Mouse (Mus musculus) hindbrain, embryonic 11.5 days (tissue): ENCODE measurements around the gene Tnfaip8l2. TPM values are rescaled to one million over a fixed set of nuclear protein-coding genes. Genes with fewer than 3 reads are reported as not detected.

Source experiments
- ATAC-seq: fragments of 200-750 bp; cut with Nextera tagmentation; 2 replicates; pipeline ENCODE4 v1.8.0; 2017; ENCODE audit warnings: mild to moderate bottlenecking, moderate TSS enrichment, moderate library complexity; ENCODE audit not compliant: low FRiP score
- DNase-seq: peaks from one replicate; pipeline ENCODE4 v3.0.0-alpha.2; 2015; ENCODE audit warnings: low spot score
- H3K27ac ChIP-seq: fragments of 300-500 bp; sonication (generic); 2 replicates; pipeline ENCODE4 v1.5.1; 2014; ENCODE audit warnings: mild to moderate bottlenecking, low read depth, low read length
- H3K27me3 ChIP-seq: fragments of 300-500 bp; sonication (generic); 2 replicates; pipeline ENCODE4 v1.6.1; 2014; ENCODE audit warnings: mild to moderate bottlenecking, low read length, moderate library complexity, mixed read lengths; ENCODE audit not compliant: control insufficient read depth, insufficient read depth
- H3K36me3 ChIP-seq: fragments of 300-500 bp; sonication (generic); 2 replicates; pipeline ENCODE4 v1.6.1; 2014; ENCODE audit warnings: mild to moderate bottlenecking, low read length, moderate library complexity, mixed read lengths; ENCODE audit not compliant: control insufficient read depth, insufficient read depth
- H3K4me1 ChIP-seq: fragments of 300-500 bp; sonication (generic); replicated peaks from 2 replicates; pipeline ENCODE4 v1.6.1; 2014; ENCODE audit warnings: low read length, mixed read lengths; ENCODE audit not compliant: control insufficient read depth, insufficient read depth
- H3K4me2 ChIP-seq: fragments of 300-500 bp; sonication (generic); replicated peaks from 2 replicates; pipeline ENCODE4 v1.6.1; 2014; ENCODE audit warnings: mild to moderate bottlenecking, low read depth, low read length
- H3K4me3 ChIP-seq: fragments of 300-500 bp; sonication (generic); 2 replicates; pipeline ENCODE4 v1.5.1; 2014; ENCODE audit warnings: low read depth, low read length
- H3K9ac ChIP-seq: fragments of 300-500 bp; sonication (generic); 2 replicates; pipeline ENCODE4 v1.6.1; 2014; ENCODE audit warnings: low read depth, low read length
- H3K9me3 ChIP-seq: fragments of 300-500 bp; sonication (generic); 2 replicates; pipeline ENCODE4 v1.6.1; 2016; ENCODE audit warnings: low read length; ENCODE audit not compliant: control insufficient read depth
- WGBS: fragments of 180-500 bp; shearing (Covaris S2); extraction: QIAGEN DNeasy Blood & Tissue Kit; methylation state at CpG from one replicate; pipeline ENCODE4 v1.1.7; 2014; 5-methylcytosine and 5-hydroxymethylcytosine counted together
- polyA plus RNA-seq: library from polyadenylated mRNA; unstranded; fragments of >200 nt; fragmentation: Nextera tagmentation; extraction: Ambion mirVana; gene quantifications from 2 replicates; pipeline ENCODE4 v1.2.1, GENCODE M21; 2014

Tnfaip8l2 gene
- 1.7 and 2.1 TPM in 2 replicates for polyA plus RNA-seq

DNA sequence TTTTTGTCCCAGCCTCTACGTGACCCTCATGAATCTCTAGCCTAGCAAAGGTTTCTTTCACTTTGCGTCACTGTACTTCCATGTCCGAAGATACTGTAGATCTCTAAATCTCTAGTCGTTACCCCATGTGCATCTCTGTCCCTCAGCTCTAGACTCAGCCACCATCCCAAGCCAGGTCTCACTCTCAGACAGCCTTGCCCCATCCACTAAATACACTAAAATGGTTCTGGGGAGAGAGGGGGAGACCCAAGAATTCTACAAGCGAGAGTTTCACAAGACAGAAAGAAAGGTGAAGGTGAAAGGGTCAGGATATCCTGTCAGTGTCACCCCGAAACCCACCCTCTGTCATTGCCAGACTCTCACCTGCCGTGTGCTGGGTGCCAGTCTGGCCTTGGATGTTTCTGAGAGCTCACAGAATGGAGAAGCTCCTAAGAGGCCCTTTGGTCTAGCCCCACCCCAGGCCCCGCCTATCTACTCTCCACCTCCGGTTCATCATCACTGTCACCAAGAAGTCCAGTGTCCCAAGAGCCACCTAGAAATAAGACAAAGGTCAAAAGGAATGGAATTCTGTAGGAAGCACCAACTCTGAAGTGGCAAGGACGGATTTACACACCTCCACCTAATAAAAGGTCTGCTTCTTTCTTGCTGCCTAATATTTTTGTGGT lies at the start of gene Tnfaip8l2:
Gene Tnfaip8l2 (minus strand): TSS at position 409 of the 665 bp plus-strand sequence.
- H3K27me3 ChIP-seq = no peaks in the 10 kb centered on the region
- 85% methylated on average over 10 of the region's 10 CpGs for WGBS
- no peaks in the 10 kb centered on the region for H3K36me3 ChIP-seq
- ATAC-seq (no peak), DNase-seq (no peak)
- no peak within 1 kb of the TSS for H3K4me3 ChIP-seq
- no peak within 1 kb of the TSS for H3K4me2 ChIP-seq
- H3K4me1 ChIP-seq = no peaks in the 10 kb centered on the region
- no peaks in the 10 kb centered on the region for H3K9me3 ChIP-seq
- no peak within 1 kb of the TSS for H3K9ac ChIP-seq
- no peak within 1 kb of the TSS for H3K27ac ChIP-seq

- no peaks in the 10 kb centered on the region for H3K4me1 ChIP-seq
- no peak overlapping the region for H3K9ac ChIP-seq
- no peak overlapping the region for H3K4me3 ChIP-seq
- ATAC-seq (no peak), DNase-seq (no peak)
- H3K27me3 ChIP-seq = no peaks in the 10 kb centered on the region
- 88% methylated on average over 6 of the region's 6 CpGs for WGBS
- H3K9me3 ChIP-seq = no peaks in the 10 kb centered on the region
- H3K36me3 ChIP-seq = peaks cover 6% of the 10 kb centered on the region
- no peak overlapping the region for H3K27ac ChIP-seq
- no peak overlapping the region for H3K4me2 ChIP-seq
Measured at GRCm38 (mm10) chr3:95186888-95187287, 44.7 kb upstream of the Tnfaip8l2 start.

- Histone ChIP-seq H3K27ac (no peak overlapping the region), H3K9me3 (no peaks in the 10 kb centered on the region), H3K36me3 (peaks cover 6% of the 10 kb centered on the region), H3K27me3 (no peaks in the 10 kb centered on the region), H3K9ac (no peak overlapping the region), H3K4me2 (no peak overlapping the region), H3K4me3 (no peak overlapping the region), H3K4me1 (no peaks in the 10 kb centered on the region)
- ATAC-seq = no peak
- WGBS = 91% methylated on average over 2 of the region's 2 CpGs
- no peak for DNase-seq
Measured at GRCm38 (mm10) chr3:95186100-95186499, 43.9 kb upstream of the Tnfaip8l2 start.

DNA sequence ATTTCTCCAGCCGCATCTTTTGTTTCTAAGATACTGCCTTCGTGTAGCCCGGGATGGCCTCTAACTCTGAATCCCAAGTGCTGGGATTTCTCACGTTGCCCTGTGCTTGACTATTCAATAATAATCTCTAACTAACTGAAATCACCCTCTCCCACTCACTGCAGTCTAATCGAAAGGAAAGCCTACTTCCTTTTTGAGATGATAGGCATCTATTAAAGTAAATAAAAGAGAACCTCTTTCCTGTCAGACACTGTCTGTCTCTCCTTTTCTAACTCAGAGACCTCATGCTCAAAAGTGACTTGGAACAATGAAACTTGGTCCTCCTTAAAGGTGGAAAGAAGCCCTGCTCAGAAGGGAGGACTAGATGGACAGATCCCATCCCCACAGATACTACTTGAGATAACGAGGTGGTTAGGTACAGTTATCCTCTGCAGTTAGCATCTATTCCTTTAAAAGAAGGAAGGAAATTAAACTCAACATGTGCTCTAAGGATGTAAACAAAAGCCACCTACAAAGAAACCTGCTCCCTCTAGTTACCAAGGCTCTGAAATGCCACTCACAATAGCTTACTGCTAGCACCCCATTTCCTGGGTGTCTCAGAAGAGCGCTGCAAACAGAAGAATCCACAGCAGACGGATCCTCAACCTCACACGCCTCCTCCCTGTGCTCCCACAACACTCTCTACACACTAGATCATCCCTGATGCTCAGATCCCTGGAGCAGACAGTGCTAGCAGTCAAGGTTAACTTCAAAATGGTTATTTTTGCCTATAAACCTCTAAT lies 42.8 kb upstream of the Tnfaip8l2 start:
- DNase-seq (no peak), ATAC-seq (no peak)
- no peak overlapping the region for H3K9ac ChIP-seq
- 97% methylated on average over 9 of the region's 9 CpGs for WGBS
- H3K27ac ChIP-seq = no peak overlapping the region
- no peaks in the 10 kb centered on the region for H3K4me1 ChIP-seq
- H3K36me3 ChIP-seq = peaks cover 2% of the 10 kb centered on the region
- no peak overlapping the region for H3K4me2 ChIP-seq
- no peaks in the 10 kb centered on the region for H3K9me3 ChIP-seq
- H3K4me3 ChIP-seq = no peak overlapping the region
- no peaks in the 10 kb centered on the region for H3K27me3 ChIP-seq

DNA sequence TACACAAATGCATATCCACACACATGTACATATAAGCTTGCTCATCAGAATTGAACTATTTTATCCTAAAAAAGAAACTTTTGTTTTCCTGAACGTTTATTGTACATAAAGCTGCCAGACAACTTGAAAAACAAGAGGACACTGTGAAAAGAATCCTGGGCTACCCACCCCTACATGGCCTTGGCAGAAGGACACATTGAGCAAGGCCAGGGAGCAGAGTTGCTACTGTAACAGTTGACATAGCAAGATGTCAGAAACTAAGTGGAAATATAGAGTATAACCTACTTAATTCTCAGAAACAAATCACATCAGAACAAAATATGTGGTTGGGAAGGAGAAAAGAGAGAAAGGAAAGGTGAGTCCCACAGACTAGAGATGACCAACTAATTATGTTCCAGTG lies 39.7 kb upstream of the Tnfaip8l2 start:
- Histone ChIP-seq H3K27ac (no peak overlapping the region), H3K27me3 (no peaks in the 10 kb centered on the region), H3K36me3 (no peaks in the 10 kb centered on the region; the same call in 1 of the 2 replicates), H3K4me2 (no peak overlapping the region), H3K4me1 (no peaks in the 10 kb centered on the region), H3K4me3 (no peak overlapping the region), H3K9me3 (no peaks in the 10 kb centered on the region), H3K9ac (no peak overlapping the region)
- ATAC-seq = no peak
- DNase-seq = no peak
- 74% methylated on average over 1 of the region's 1 CpGs for WGBS

- ATAC-seq (no peak), DNase-seq (no peak)
- Histone ChIP-seq H3K27me3 (no peaks in the 10 kb centered on the region), H3K4me1 (no peaks in the 10 kb centered on the region), H3K9ac (no peak overlapping the region), H3K4me3 (no peak overlapping the region), H3K4me2 (no peak overlapping the region), H3K27ac (no peak overlapping the region), H3K9me3 (no peaks in the 10 kb centered on the region), H3K36me3 (no peaks in the 10 kb centered on the region; the same call in 1 of the 2 replicates)
- WGBS = 74% methylated on average over 3 of the region's 3 CpGs
Measured at GRCm38 (mm10) chr3:95179890-95180289, 37.7 kb upstream of the Tnfaip8l2 start.

DNA sequence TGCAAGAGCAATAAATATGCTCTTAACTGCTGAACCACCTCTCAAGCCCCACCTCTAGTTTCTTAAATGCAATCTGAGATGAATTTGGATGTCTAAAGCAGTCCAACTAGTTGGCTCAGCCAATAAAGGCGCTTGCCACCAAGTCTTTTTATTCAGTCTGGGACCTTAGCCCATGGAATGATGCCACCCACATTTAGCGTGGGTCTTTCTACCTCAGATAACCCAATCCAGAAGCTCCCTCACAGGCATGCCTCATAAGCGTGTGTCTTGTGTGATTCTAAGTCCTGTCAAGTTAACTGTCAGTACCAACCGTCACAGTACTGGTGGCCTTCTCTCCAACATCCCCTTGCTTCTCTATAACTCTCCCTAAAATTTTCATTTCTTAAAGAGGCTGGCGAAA lies 36.8 kb upstream of the Tnfaip8l2 start:
- no peaks in the 10 kb centered on the region for H3K9me3 ChIP-seq
- H3K9ac ChIP-seq = no peak overlapping the region
- WGBS = 85% methylated on average over 5 of the region's 5 CpGs
- H3K27me3 ChIP-seq = no peaks in the 10 kb centered on the region
- ATAC-seq (no peak), DNase-seq (no peak)
- H3K4me2 ChIP-seq = no peak overlapping the region
- no peaks in the 10 kb centered on the region; the same call in 1 of the 2 replicates for H3K36me3 ChIP-seq
- H3K4me1 ChIP-seq = no peaks in the 10 kb centered on the region
- no peak overlapping the region for H3K27ac ChIP-seq
- H3K4me3 ChIP-seq = no peak overlapping the region

GRCm38 (mm10) chr3:95177583-95177982 lies 35.4 kb upstream of the Tnfaip8l2 start:
- Histone ChIP-seq H3K9me3 (no peaks in the 10 kb centered on the region), H3K4me1 (0 out of 2 replicates have a peak, but pooled peaks cover 2% of the 10 kb centered on the region), H3K9ac (no peak overlapping the region), H3K4me3 (no peak overlapping the region), H3K36me3 (peaks cover 3% of the 10 kb centered on the region), H3K4me2 (no peak overlapping the region), H3K27ac (no peak overlapping the region), H3K27me3 (peaks cover 12% of the 10 kb centered on the region)
- 77% methylated on average over 6 of the region's 6 CpGs for WGBS
- DNase-seq (no peak), ATAC-seq (no peak)
